Mouse (Mus musculus): Measurements from ENCODE around the gene Fry. TPM values are rescaled to one million over a fixed set of nuclear protein-coding genes. Genes with fewer than 3 reads are reported as not detected.

Gene Fry
- polyA plus RNA-seq, 1 experiment from 2014 or later, result 7.1 TPM

DNA sequence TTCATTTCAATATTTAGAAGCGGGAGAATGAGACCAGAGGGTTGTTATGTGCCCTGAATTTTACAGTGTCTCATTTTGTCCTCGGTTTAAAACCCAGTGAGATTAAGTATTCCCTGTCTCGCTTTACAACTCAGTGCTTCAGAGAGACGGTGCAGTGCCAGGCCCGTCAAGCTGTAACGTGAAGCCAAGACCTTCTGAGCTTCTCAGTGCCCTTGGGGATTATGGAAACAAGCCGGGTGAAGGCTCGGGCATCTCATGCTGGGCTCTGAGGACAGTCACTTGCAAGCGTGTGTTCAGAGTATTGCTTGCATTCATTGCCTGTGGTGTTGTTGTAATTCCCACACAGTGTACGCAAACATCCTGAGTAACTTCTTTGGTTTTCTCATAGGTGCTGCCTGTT, 218.0 kb downstream of the Fry start:
- Histone ChIP-seq H3K4me1 (replicated peaks) (peaks cover 11% of the 10 kb centered on the region), H3K27ac (no peak overlapping the region), H3K4me3 (replicated peaks) (no peak overlapping the region), H3K36me3 (no peaks in the 10 kb centered on the region), H3K27me3 (replicated peaks) (no peaks in the 10 kb centered on the region), H3K9me3 (no peaks in the 10 kb centered on the region), H3K9ac (no peak overlapping the region), H3K4me2 (replicated peaks) (no peak overlapping the region)
- WGBS, result 76% methylated on average over 10 of the region's 10 CpGs
- no peak for ATAC-seq

DNA sequence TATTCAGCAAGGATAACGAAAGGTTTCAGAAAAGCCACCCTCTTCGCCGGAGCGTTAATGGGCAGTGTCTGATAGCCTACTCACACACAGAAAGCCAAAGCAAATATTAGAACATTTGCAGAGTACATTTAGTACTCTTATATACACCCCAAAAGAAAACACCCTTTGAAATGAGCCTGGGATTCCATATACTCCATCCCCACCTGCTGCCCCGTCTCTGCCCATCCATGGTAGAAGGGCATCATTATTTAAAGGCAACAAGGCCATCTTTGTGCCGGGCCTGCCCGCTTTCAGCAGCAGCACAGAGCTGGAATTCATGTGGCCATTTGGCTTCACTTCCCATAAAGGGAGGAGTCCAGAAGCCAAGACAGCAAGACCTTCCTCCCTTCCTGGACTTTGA, 219.3 kb downstream of the Fry start:
- H3K9me3 ChIP-seq, result no peaks in the 10 kb centered on the region
- no peaks in the 10 kb centered on the region for H3K27me3 ChIP-seq (replicated peaks)
- no peaks in the 10 kb centered on the region for H3K36me3 ChIP-seq
- no peak for ATAC-seq
- H3K27ac ChIP-seq, result no peak overlapping the region
- H3K4me1 ChIP-seq (replicated peaks), result peaks cover 9% of the 10 kb centered on the region
- H3K4me2 ChIP-seq (replicated peaks), result no peak overlapping the region
- WGBS, result 75% methylated on average over 7 of the region's 7 CpGs
- H3K4me3 ChIP-seq (replicated peaks), result no peak overlapping the region
- no peak overlapping the region for H3K9ac ChIP-seq

GRCm38 (mm10) chr5:150340944-150341343, 222.5 kb downstream of the Fry start:
- H3K9ac ChIP-seq, result no peak overlapping the region
- no peaks in the 10 kb centered on the region for H3K27me3 ChIP-seq (replicated peaks)
- no peak overlapping the region for H3K4me2 ChIP-seq (replicated peaks)
- ATAC-seq, result no peak
- H3K4me1 ChIP-seq (replicated peaks), result no peaks in the 10 kb centered on the region
- no peak overlapping the region for H3K27ac ChIP-seq
- no peaks in the 10 kb centered on the region for H3K36me3 ChIP-seq
- 34% methylated on average over 5 of the region's 5 CpGs for WGBS
- H3K4me3 ChIP-seq (replicated peaks), result no peak overlapping the region
- no peaks in the 10 kb centered on the region for H3K9me3 ChIP-seq

DNA sequence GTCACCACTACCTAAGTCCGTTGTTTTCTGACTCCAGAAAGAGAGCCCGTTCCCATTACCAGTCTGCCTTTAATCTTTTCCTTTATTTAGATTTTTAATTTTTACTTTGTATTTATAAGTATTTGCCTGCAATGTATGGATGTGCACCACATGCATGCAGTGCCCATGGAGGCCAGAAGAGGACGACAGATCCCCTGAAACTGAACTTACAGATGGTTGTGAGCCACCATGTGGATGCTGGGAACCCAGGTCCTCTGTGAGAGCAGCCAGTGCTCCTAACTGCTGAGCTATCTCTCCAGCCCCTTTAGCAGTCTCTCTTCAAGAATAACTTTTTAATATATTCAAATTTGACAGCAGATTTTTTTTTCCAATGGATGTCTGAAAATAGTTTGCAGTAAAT, 223.7 kb downstream of the Fry start:
- no peak for ATAC-seq
- no peak overlapping the region for H3K4me3 ChIP-seq (replicated peaks)
- 92% methylated on average over 3 of the region's 3 CpGs for WGBS

GRCm38 (mm10) chr5:150345946-150346345, 227.5 kb downstream of the Fry start:
- ATAC-seq, result no peak
- H3K36me3 ChIP-seq, result no peaks in the 10 kb centered on the region
- H3K9ac ChIP-seq, result no peak overlapping the region
- no peak overlapping the region for H3K4me3 ChIP-seq (replicated peaks)
- H3K9me3 ChIP-seq, result no peaks in the 10 kb centered on the region
- WGBS, result 92% methylated on average over 7 of the region's 7 CpGs
- H3K4me2 ChIP-seq (replicated peaks), result no peak overlapping the region
- H3K27ac ChIP-seq, result no peak overlapping the region
- no peaks in the 10 kb centered on the region for H3K27me3 ChIP-seq (replicated peaks)
- H3K4me1 ChIP-seq (replicated peaks), result no peaks in the 10 kb centered on the region

More for the DNA sequence above, 223.7 kb downstream of the Fry start:
- no peaks in the 10 kb centered on the region for H3K9me3 ChIP-seq
- H3K4me2 ChIP-seq (replicated peaks), result no peak overlapping the region
- no peaks in the 10 kb centered on the region for H3K27me3 ChIP-seq (replicated peaks)
- no peak overlapping the region for H3K27ac ChIP-seq
- H3K4me1 ChIP-seq (replicated peaks), result no peaks in the 10 kb centered on the region
- no peaks in the 10 kb centered on the region for H3K36me3 ChIP-seq
- no peak overlapping the region for H3K9ac ChIP-seq

DNA sequence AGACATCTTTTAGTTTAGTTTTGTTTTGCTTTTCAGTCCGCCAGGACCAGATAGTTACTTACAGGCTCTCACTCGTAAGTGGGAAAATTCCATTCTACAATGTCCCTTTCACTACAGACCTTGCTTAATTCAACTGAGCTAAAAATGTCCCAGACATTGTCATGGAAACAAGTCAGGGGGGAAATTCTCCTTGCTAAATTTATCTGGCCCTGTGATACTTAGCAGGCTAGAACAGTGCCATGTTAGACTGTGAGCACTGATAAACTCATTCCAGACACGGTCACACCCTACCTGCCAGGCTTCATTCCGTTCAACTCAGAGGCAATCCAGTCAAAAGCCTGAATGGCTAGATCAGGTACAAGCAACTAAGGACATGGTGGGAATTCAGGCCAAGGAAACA, 227.9 kb downstream of the Fry start:
- Histone ChIP-seq H3K4me3 (replicated peaks) (no peak overlapping the region), H3K27me3 (replicated peaks) (no peaks in the 10 kb centered on the region), H3K4me1 (replicated peaks) (no peaks in the 10 kb centered on the region), H3K4me2 (replicated peaks) (no peak overlapping the region), H3K9me3 (no peaks in the 10 kb centered on the region), H3K27ac (no peak overlapping the region), H3K36me3 (no peaks in the 10 kb centered on the region), H3K9ac (no peak overlapping the region)
- ATAC-seq, result no peak
- WGBS, result 71% methylated on average over 4 of the region's 4 CpGs

GRCm38 (mm10) chr5:150347845-150348244, 229.4 kb downstream of the Fry start:
- no peaks in the 10 kb centered on the region for H3K4me1 ChIP-seq (replicated peaks)
- WGBS, result 86% methylated on average over 2 of the region's 2 CpGs
- ATAC-seq, result no peak

DNA sequence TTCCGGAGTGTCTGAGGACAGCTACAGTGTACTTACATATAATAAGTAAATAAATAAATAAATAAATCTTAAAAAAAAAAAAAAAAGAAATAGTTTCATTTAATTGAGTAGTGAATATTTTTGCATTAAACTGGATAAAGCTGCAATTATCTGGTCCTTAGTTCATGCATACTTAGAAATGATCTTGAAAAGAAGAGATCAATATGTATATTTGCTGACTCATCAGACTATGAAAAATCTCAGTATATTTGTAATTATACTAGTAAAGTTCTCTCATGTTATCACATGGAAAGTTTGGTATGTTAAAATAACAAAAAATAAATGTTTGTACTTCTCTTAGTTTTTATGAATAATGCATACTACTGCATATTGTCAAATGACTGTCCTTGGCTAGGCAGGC, 229.9 kb downstream of the Fry start:
- Histone ChIP-seq H3K4me1 (replicated peaks) (no peaks in the 10 kb centered on the region), H3K36me3 (no peaks in the 10 kb centered on the region), H3K4me2 (replicated peaks) (no peak overlapping the region), H3K9ac (no peak overlapping the region), H3K9me3 (no peaks in the 10 kb centered on the region), H3K4me3 (replicated peaks) (no peak overlapping the region), H3K27me3 (replicated peaks) (no peaks in the 10 kb centered on the region), H3K27ac (no peak overlapping the region)
- WGBS, result 91% methylated on average over 1 of the region's 1 CpGs
- no peak for ATAC-seq

More at GRCm38 (mm10) chr5:150347845-150348244, 229.4 kb downstream of the Fry start:
- Histone ChIP-seq H3K27me3 (replicated peaks) (no peaks in the 10 kb centered on the region), H3K9me3 (no peaks in the 10 kb centered on the region), H3K4me2 (replicated peaks) (no peak overlapping the region), H3K4me3 (replicated peaks) (no peak overlapping the region), H3K9ac (no peak overlapping the region), H3K27ac (no peak overlapping the region), H3K36me3 (no peaks in the 10 kb centered on the region)

- no peak for ATAC-seq
- Histone ChIP-seq H3K9ac (no peak overlapping the region), H3K4me2 (replicated peaks) (no peak overlapping the region), H3K27me3 (replicated peaks) (no peaks in the 10 kb centered on the region), H3K9me3 (no peaks in the 10 kb centered on the region), H3K4me1 (replicated peaks) (no peaks in the 10 kb centered on the region), H3K4me3 (replicated peaks) (no peak overlapping the region), H3K36me3 (no peaks in the 10 kb centered on the region), H3K27ac (no peak overlapping the region)
- 73% methylated on average over 2 of the region's 2 CpGs for whole genome bisulfite sequencing
Measured at GRCm38 (mm10) chr5:150351191-150351590, 232.7 kb downstream of the Fry start.

GRCm38 (mm10) chr5:150358671-150359070, 240.2 kb downstream of the Fry start:
- H3K9me3 ChIP-seq, result no peaks in the 10 kb centered on the region
- H3K36me3 ChIP-seq, result no peaks in the 10 kb centered on the region
- 71% methylated on average over 14 of the region's 14 CpGs for WGBS
- no peaks in the 10 kb centered on the region for H3K4me1 ChIP-seq (replicated peaks)
- H3K4me3 ChIP-seq (replicated peaks), result no peak overlapping the region
- ATAC-seq, result no peak
- H3K4me2 ChIP-seq (replicated peaks), result no peak overlapping the region
- H3K9ac ChIP-seq, result no peak overlapping the region
- H3K27ac ChIP-seq, result no peak overlapping the region
- H3K27me3 ChIP-seq (replicated peaks), result no peaks in the 10 kb centered on the region

DNA sequence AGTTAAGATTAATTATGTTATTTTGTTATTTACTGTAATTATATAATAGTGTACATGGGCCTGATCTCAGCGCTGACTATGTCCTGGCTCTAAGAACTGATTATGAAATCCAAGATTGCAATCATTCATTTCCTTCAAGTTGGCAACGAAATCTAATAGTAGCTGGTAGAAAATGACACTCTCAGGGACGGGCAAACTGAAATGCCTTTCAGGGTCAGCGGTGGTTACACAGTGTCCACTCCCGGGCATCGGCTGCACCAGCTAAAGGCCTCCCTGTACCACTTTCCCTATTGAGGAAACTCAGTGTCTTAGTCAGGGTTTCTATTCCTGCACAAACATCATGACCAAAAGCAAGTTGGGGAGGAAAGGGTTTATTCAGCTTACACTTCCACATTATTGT, 243.8 kb downstream of the Fry start:
- H3K27me3 ChIP-seq (replicated peaks), result no peaks in the 10 kb centered on the region
- no peak for ATAC-seq
- no peak overlapping the region for H3K4me3 ChIP-seq (replicated peaks)
- H3K27ac ChIP-seq, result no peak overlapping the region
- H3K9ac ChIP-seq, result no peak overlapping the region
- 91% methylated on average over 6 of the region's 6 CpGs for WGBS
- no peak overlapping the region for H3K4me2 ChIP-seq (replicated peaks)
- H3K9me3 ChIP-seq, result no peaks in the 10 kb centered on the region
- H3K4me1 ChIP-seq (replicated peaks), result no peaks in the 10 kb centered on the region
- no peaks in the 10 kb centered on the region for H3K36me3 ChIP-seq

GRCm38 (mm10) chr5:150364621-150365020, 246.2 kb downstream of the Fry start:
- Histone ChIP-seq H3K36me3 (no peaks in the 10 kb centered on the region), H3K9ac (no peak overlapping the region), H3K4me2 (replicated peaks) (no peak overlapping the region), H3K27ac (no peak overlapping the region), H3K27me3 (replicated peaks) (no peaks in the 10 kb centered on the region), H3K4me1 (replicated peaks) (no peaks in the 10 kb centered on the region), H3K9me3 (no peaks in the 10 kb centered on the region), H3K4me3 (replicated peaks) (no peak overlapping the region)
- WGBS, result 87% methylated on average over 3 of the region's 3 CpGs
- ATAC-seq, result no peak

- Histone ChIP-seq H3K4me3 (replicated peaks) (no peak overlapping the region), H3K4me1 (replicated peaks) (no peaks in the 10 kb centered on the region), H3K9ac (no peak overlapping the region), H3K36me3 (no peaks in the 10 kb centered on the region), H3K27ac (no peak overlapping the region), H3K27me3 (replicated peaks) (no peaks in the 10 kb centered on the region), H3K4me2 (replicated peaks) (no peak overlapping the region), H3K9me3 (no peaks in the 10 kb centered on the region)
- no peak for ATAC-seq
- 86% methylated on average over 4 of the region's 4 CpGs for WGBS
Measured at GRCm38 (mm10) chr5:150367027-150367426, 248.6 kb downstream of the Fry start.

- Histone ChIP-seq H3K27ac (no peak overlapping the region), H3K9ac (no peak overlapping the region), H3K4me2 (replicated peaks) (no peak overlapping the region), H3K4me3 (replicated peaks) (no peak overlapping the region), H3K27me3 (replicated peaks) (no peaks in the 10 kb centered on the region), H3K4me1 (replicated peaks) (no peaks in the 10 kb centered on the region), H3K36me3 (no peaks in the 10 kb centered on the region), H3K9me3 (no peaks in the 10 kb centered on the region)
- ATAC-seq, result no peak
- WGBS, result 46% methylated on average over 6 of the region's 6 CpGs
Measured at GRCm38 (mm10) chr5:150370291-150370690, 251.8 kb downstream of the Fry start.
